Mouse (Mus musculus): ENCODE results near the gene Anxa6. TPM values are rescaled to one million over a fixed set of nuclear protein-coding genes. Genes with fewer than 3 reads are reported as not detected.

Anxa6 gene
- polyA plus RNA-seq, 1 experiment, result 628 TPM

DNA sequence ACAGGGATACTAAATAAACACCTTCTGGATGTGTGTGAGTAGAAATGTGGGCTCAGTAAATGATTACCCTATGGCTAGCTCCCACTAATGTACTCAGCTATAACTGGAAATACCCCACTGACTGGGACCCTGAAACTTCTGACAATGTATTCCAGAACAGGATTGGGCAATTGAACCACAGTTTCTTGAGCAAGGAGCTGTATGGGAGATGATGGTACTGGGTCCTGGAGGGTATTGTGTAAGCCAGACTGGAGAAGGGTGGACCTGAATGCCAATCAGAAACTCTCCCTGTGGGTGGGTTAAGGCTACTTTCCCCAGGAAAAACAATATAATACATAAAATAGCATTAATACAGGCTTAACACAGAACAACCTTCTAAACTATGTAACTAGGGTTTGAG is 43.3 kb downstream of the Anxa6 start:
- Histone ChIP-seq H3K27me3 (ENCODE audit: control insufficient read depth, insufficient read depth, insufficient read length) (no peaks in the 10 kb centered on the region), H3K4me3 (ENCODE audit: insufficient read depth, poor library complexity, severe bottlenecking) (no peak overlapping the region), H3ac (ENCODE audit: control insufficient read depth, insufficient read length, low read depth) (no peak overlapping the region), H3K36me3 (ENCODE audit: control insufficient read depth, insufficient read depth) (peaks cover 87% of the 10 kb centered on the region), H3K79me2 (ENCODE audit: control insufficient read depth, insufficient read depth) (no peaks in the 10 kb centered on the region), H3K79me3 (ENCODE audit: low read depth) (no peaks in the 10 kb centered on the region)
- no peak for TF ChIP-seq CEBPB (IDR thresholded peaks at IDR 0.05; ENCODE audit: low read depth)
- TF ChIP-seq USF1 (IDR thresholded peaks at IDR 0.05; ENCODE audit: low read depth), result no peak
- TF ChIP-seq MAX (IDR thresholded peaks at IDR 0.05), result no peak
- no peak for TF ChIP-seq MYOD1 (IDR thresholded peaks at IDR 0.05; ENCODE audit: control insufficient read depth, insufficient read length, low read depth)
- TF ChIP-seq CTCF (IDR thresholded peaks at IDR 0.05; ENCODE audit: control insufficient read depth, insufficient read depth, insufficient read length), result no peak
- TF ChIP-seq FOSL1 (IDR thresholded peaks at IDR 0.05; ENCODE audit: insufficient read depth, low read length, poor library complexity, severe bottlenecking), result no peak
- TF ChIP-seq MYOG (IDR thresholded peaks at IDR 0.05; ENCODE audit: control insufficient read depth, extremely low read depth, insufficient read length), result no peak

GRCm38 (mm10) chr11:54988754-54989349 is 44.4 kb downstream of the Anxa6 start:
- Histone ChIP-seq H3K79me2 (ENCODE audit: control insufficient read depth, insufficient read depth) (no peaks in the 10 kb centered on the region), H3ac (ENCODE audit: control insufficient read depth, insufficient read length, low read depth) (no peak overlapping the region), H3K36me3 (ENCODE audit: control insufficient read depth, insufficient read depth) (peaks cover 85% of the 10 kb centered on the region)

DNA sequence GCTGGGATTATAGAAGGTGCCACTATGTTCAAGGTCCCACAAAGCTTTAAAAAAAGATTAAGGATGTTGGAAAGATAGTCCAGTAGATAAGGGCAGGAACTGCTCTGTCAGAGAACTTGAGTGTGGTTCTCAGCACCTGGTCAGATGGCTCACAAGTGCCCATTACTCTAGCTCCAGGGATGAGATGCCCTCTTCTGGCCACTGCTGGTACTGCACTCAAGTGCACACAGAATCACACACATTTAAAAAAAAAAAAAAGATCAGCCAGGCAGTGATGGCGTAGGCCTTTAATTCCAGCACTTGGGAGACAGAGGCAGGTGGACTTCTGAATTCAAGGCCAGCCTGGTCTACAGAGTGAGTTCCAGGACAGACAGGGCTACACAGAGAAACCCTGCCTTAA is 45.3 kb downstream of the Anxa6 start:
- H3ac ChIP-seq (ENCODE audit: control insufficient read depth, insufficient read length, low read depth), result no peak overlapping the region
- H3K36me3 ChIP-seq (ENCODE audit: control insufficient read depth, insufficient read depth), result peaks cover 86% of the 10 kb centered on the region

More at GRCm38 (mm10) chr11:54988754-54989349, 44.4 kb downstream of the Anxa6 start:
- TF ChIP-seq CEBPB (IDR thresholded peaks at IDR 0.05; ENCODE audit: low read depth), result no peak
- no peak for TF ChIP-seq MYOD1 (IDR thresholded peaks at IDR 0.05; ENCODE audit: control insufficient read depth, insufficient read length, low read depth)
- TF ChIP-seq FOSL1 (IDR thresholded peaks at IDR 0.05; ENCODE audit: insufficient read depth, low read length, poor library complexity, severe bottlenecking), result no peak
- no peak for TF ChIP-seq USF1 (IDR thresholded peaks at IDR 0.05; ENCODE audit: low read depth)
- no peak for TF ChIP-seq CTCF (IDR thresholded peaks at IDR 0.05; ENCODE audit: control insufficient read depth, insufficient read depth, insufficient read length)
- TF ChIP-seq MYOG (IDR thresholded peaks at IDR 0.05; ENCODE audit: control insufficient read depth, extremely low read depth, insufficient read length), result no peak
- no peak for TF ChIP-seq MAX (IDR thresholded peaks at IDR 0.05)
- no peaks in the 10 kb centered on the region for H3K27me3 ChIP-seq (ENCODE audit: control insufficient read depth, insufficient read depth, insufficient read length)
- no peaks in the 10 kb centered on the region for H3K79me3 ChIP-seq (ENCODE audit: low read depth)
- no peak overlapping the region for H3K4me3 ChIP-seq (ENCODE audit: insufficient read depth, poor library complexity, severe bottlenecking)

DNA sequence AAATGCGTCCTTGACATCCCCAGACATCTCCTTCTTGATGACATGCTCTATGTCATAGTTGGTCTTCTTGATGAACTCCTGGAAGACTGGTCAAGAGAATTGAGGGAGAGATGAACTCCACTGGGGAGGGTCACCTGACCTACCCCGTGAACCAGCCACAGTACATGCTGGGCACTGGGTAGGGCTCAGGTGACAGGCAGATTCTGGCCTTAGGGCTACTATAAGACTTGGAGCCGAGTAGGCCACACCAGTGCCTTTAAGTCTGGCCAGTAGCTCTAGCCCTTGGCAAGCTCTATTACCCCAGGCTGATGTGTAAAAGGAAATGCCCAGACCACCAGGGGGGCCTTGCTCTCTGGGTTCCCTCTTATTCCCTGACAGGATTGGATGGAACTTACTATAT is 48.2 kb downstream of the Anxa6 start:
- Histone ChIP-seq H3K36me3 (ENCODE audit: control insufficient read depth, insufficient read depth) (peaks cover 85% of the 10 kb centered on the region), H3K79me2 (ENCODE audit: control insufficient read depth, insufficient read depth) (no peaks in the 10 kb centered on the region), H3K4me3 (ENCODE audit: insufficient read depth, poor library complexity, severe bottlenecking) (no peak overlapping the region), H3K27me3 (ENCODE audit: control insufficient read depth, insufficient read depth, insufficient read length) (no peaks in the 10 kb centered on the region), H3ac (ENCODE audit: control insufficient read depth, insufficient read length, low read depth) (no peak overlapping the region), H3K79me3 (ENCODE audit: low read depth) (no peaks in the 10 kb centered on the region)
- no peak for TF ChIP-seq USF1 (IDR thresholded peaks at IDR 0.05; ENCODE audit: low read depth)
- no peak for TF ChIP-seq MYOG (IDR thresholded peaks at IDR 0.05; ENCODE audit: control insufficient read depth, extremely low read depth, insufficient read length)
- TF ChIP-seq MAX (IDR thresholded peaks at IDR 0.05), result no peak
- no peak for TF ChIP-seq CEBPB (IDR thresholded peaks at IDR 0.05; ENCODE audit: low read depth)
- TF ChIP-seq CTCF (IDR thresholded peaks at IDR 0.05; ENCODE audit: control insufficient read depth, insufficient read depth, insufficient read length), result no peak
- TF ChIP-seq MYOD1 (IDR thresholded peaks at IDR 0.05; ENCODE audit: control insufficient read depth, insufficient read length, low read depth), result no peak
- TF ChIP-seq FOSL1 (IDR thresholded peaks at IDR 0.05; ENCODE audit: insufficient read depth, low read length, poor library complexity, severe bottlenecking), result no peak

More for the DNA sequence above, 45.3 kb downstream of the Anxa6 start:
- TF ChIP-seq CTCF (IDR thresholded peaks at IDR 0.05; ENCODE audit: control insufficient read depth, insufficient read depth, insufficient read length), result no peak
- TF ChIP-seq MAX (IDR thresholded peaks at IDR 0.05), result no peak
- no peak for TF ChIP-seq FOSL1 (IDR thresholded peaks at IDR 0.05; ENCODE audit: insufficient read depth, low read length, poor library complexity, severe bottlenecking)
- TF ChIP-seq CEBPB (IDR thresholded peaks at IDR 0.05; ENCODE audit: low read depth), result no peak
- no peak for TF ChIP-seq MYOG (IDR thresholded peaks at IDR 0.05; ENCODE audit: control insufficient read depth, extremely low read depth, insufficient read length)
- TF ChIP-seq MYOD1 (IDR thresholded peaks at IDR 0.05; ENCODE audit: control insufficient read depth, insufficient read length, low read depth), result no peak
- TF ChIP-seq USF1 (IDR thresholded peaks at IDR 0.05; ENCODE audit: low read depth), result no peak
- Histone ChIP-seq H3K27me3 (ENCODE audit: control insufficient read depth, insufficient read depth, insufficient read length) (no peaks in the 10 kb centered on the region), H3K79me2 (ENCODE audit: control insufficient read depth, insufficient read depth) (no peaks in the 10 kb centered on the region), H3K4me3 (ENCODE audit: insufficient read depth, poor library complexity, severe bottlenecking) (no peak overlapping the region), H3K79me3 (ENCODE audit: low read depth) (no peaks in the 10 kb centered on the region)

DNA sequence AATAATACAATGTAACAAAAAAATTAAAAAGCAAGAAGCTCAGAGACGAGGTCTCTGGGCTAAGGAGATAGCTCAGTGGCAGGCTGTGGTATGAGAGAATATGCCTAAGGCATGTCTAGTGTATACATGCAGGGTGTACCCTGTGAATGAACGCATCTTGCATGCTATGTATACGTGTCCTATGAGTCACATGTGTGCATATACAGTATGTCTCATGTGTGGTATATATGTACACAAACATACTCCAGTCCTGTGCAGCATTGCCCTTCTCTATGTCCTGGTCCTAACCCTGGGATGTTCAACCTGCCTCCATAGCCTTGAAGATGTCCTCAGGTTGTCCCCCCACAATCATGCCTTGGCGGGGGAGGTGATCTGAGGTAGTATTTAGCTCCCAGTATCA is 48.7 kb downstream of the Anxa6 start:
- peaks cover 85% of the 10 kb centered on the region for H3K36me3 ChIP-seq (ENCODE audit: control insufficient read depth, insufficient read depth)
- no peak overlapping the region for H3ac ChIP-seq (ENCODE audit: control insufficient read depth, insufficient read length, low read depth)
- H3K27me3 ChIP-seq (ENCODE audit: control insufficient read depth, insufficient read depth, insufficient read length), result no peaks in the 10 kb centered on the region
- TF ChIP-seq MYOD1 (IDR thresholded peaks at IDR 0.05; ENCODE audit: control insufficient read depth, insufficient read length, low read depth) (no peak), MYOG (IDR thresholded peaks at IDR 0.05; ENCODE audit: control insufficient read depth, extremely low read depth, insufficient read length) (no peak), FOSL1 (IDR thresholded peaks at IDR 0.05; ENCODE audit: insufficient read depth, low read length, poor library complexity, severe bottlenecking) (no peak)
- H3K79me2 ChIP-seq (ENCODE audit: control insufficient read depth, insufficient read depth), result no peaks in the 10 kb centered on the region
- no peak overlapping the region for H3K4me3 ChIP-seq (ENCODE audit: insufficient read depth, poor library complexity, severe bottlenecking)
- no peaks in the 10 kb centered on the region for H3K79me3 ChIP-seq (ENCODE audit: low read depth)

DNA sequence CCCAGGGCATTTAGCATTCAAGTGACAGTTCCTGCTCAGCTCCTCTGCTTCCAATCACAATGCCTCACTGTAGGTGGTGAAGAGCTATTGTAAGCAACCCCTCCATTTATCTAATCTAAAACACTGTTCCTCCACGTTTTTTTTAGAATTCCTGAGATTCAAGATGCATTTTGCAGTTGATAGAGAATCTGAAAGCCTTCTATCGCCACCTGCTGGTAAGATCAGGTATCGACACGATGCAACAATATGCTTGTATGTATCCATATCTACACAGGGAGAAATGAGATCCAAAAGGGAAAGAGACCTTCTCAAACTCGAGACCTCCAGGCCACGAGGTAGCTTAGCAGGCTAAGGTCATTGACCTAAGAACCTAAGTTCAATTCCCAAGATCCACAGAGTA is 49.2 kb downstream of the Anxa6 start:
- Histone ChIP-seq H3K4me3 (ENCODE audit: insufficient read depth, poor library complexity, severe bottlenecking) (no peak overlapping the region), H3ac (ENCODE audit: control insufficient read depth, insufficient read length, low read depth) (no peak overlapping the region), H3K36me3 (ENCODE audit: control insufficient read depth, insufficient read depth) (peaks cover 86% of the 10 kb centered on the region), H3K27me3 (ENCODE audit: control insufficient read depth, insufficient read depth, insufficient read length) (no peaks in the 10 kb centered on the region), H3K79me2 (ENCODE audit: control insufficient read depth, insufficient read depth) (no peaks in the 10 kb centered on the region), H3K79me3 (ENCODE audit: low read depth) (no peaks in the 10 kb centered on the region)
- no peak for TF ChIP-seq FOSL1 (IDR thresholded peaks at IDR 0.05; ENCODE audit: insufficient read depth, low read length, poor library complexity, severe bottlenecking)
- no peak for TF ChIP-seq MYOD1 (IDR thresholded peaks at IDR 0.05; ENCODE audit: control insufficient read depth, insufficient read length, low read depth)
- TF ChIP-seq MAX (IDR thresholded peaks at IDR 0.05), result no peak
- no peak for TF ChIP-seq CTCF (IDR thresholded peaks at IDR 0.05; ENCODE audit: control insufficient read depth, insufficient read depth, insufficient read length)
- no peak for TF ChIP-seq MYOG (IDR thresholded peaks at IDR 0.05; ENCODE audit: control insufficient read depth, extremely low read depth, insufficient read length)
